Mouse (Mus musculus): ENCODE results near the gene Ttc12.

Gene Ttc12

GRCm38 (mm10) chr9:49490609-49491008, 4.6 kb upstream of the Ttc12 start:
- DNase-seq (ENCODE audit: inconsistent age in 2 of 2, low spot score in 1 of 2) = no peak

GRCm38 (mm10) chr9:49488912-49489895, 3.2 kb upstream of the Ttc12 start:
- peak; percentile 82 to 95 for DNase-seq (ENCODE audit: inconsistent age in 2 of 2, low spot score in 1 of 2)

DNA sequence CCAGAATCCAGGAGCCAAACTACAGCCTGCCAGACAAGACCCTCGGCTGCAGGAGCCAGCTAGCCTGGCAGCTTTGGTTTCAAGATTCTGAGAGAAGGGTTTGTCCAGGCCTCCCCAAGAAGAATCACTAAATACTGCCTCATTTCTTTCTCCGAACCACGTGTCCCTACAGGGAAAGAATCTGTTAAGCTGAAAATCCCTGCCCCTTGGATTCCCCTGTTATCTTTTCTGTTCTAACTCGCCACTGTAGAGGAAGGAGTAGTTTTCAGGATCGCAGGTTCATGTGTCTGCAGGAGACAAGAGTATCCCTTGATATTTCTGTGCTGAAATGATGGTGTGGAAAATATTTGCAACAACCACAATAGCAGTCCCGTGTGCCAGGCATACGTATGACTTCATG, 2.2 kb upstream of the Ttc12 start:
- DNase-seq (ENCODE audit: inconsistent age in 2 of 2, low spot score in 1 of 2) = no peak

DNA sequence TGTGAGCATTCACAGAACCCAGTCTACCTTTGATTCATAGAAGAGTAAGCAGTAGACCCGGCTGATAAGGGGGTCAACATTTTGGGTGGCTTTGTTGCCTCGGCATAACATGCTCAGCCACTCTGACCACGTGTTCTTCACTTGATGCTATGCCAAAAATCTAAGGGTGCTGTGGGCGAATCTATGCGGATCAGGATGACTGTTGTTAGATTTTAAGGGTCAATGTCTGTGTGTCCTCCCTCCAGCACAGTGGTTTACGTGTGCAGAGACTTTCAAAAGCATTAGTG, 1.6 kb upstream of the Ttc12 start:
- DNase-seq (ENCODE audit: inconsistent age in 2 of 2, low spot score in 1 of 2) = no peak

GRCm38 (mm10) chr9:49486805-49487656, 1.0 kb upstream of the Ttc12 start:
- no peak for DNase-seq (ENCODE audit: inconsistent age in 2 of 2, low spot score in 1 of 2)

DNA sequence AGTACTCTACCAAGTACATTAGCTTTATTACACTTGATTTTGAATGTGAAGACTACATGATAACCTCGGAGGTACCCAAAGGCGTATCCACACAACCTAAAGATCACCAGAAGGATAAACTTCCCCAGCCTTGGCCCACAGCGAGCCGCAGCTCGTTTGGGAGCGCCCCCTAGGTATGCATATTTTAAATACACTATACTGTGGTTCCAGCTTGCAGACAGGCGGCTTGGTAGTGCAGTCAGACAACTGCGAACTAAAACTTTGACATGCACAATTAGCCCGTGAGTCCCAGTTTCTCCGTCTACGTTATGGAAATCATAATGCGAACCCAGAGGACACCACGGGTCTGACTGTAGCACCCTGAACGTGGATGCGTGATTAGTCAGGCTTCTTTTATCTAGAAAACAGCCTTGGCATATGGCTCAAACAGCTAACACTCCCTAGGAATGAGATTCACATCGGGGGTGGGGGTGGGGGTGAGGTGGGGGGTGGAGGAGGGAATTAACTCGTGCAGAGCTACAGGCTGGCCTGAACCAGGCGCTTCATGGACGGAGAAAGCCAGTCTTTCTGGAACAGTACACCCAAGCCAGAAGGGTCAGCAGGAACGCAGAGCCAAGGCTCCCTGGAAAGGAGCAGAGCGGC, 654 bp downstream of the Ttc12 start:
- peak; percentile 49 to 88 for DNase-seq (ENCODE audit: inconsistent age in 2 of 2, low spot score in 1 of 2)

- DNase-seq (ENCODE audit: inconsistent age in 2 of 2, low spot score in 1 of 2) = peak; percentile 55 to 70
These were observed 2.7 kb downstream of the Ttc12 start for GRCm38 (mm10) chr9:49483316-49483715.

DNA sequence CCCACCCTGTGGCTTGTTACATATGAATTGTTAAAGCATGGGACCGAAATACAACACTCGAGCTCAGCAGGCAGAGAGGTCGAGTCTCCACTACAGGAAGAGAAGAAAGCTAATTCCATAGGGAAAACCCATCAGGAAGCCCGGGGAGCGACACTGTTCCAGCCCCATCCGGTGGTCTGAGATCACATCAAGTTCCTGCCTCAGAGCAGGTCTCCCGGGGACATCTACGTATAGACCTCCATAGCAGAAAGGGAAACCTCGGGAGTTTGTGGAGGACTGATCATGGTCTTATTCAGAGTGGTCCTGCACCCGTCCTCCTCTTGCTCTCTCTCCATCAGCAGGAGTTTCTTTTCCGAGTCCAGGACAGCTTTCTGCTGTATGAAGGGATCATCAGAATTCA, 13.9 kb downstream of the Ttc12 start:
- no peak for DNase-seq (ENCODE audit: inconsistent age in 2 of 2, low spot score in 1 of 2)

- DNase-seq (ENCODE audit: inconsistent age in 2 of 2, low spot score in 1 of 2) = no peak
These were observed 15.1 kb downstream of the Ttc12 start for GRCm38 (mm10) chr9:49470946-49471345.

DNA sequence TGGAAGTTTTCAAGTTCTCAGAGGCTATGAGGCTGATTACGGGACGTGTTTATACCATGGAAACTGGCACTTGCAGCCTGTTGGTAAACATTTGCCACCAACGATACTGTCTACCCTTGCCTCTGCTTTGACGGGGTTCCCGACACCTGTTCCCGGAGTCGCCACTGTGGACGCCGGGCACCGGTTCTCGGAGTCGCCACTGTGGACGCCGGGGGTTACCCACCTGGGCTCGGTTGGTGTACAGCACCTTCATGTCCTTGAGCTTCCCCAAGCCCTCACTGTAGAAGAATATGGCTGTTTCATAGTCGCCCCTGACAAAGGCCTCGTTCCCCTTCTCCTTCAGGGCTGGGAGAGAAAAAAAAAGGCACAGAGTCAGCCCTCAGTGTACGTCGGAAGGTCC, 16.0 kb downstream of the Ttc12 start:
- no peak for DNase-seq (ENCODE audit: inconsistent age in 2 of 2, low spot score in 1 of 2)

GRCm38 (mm10) chr9:49456136-49456535, 29.9 kb downstream of the Ttc12 start:
- DNase-seq (ENCODE audit: inconsistent age in 2 of 2, low spot score in 1 of 2) = no peak

DNA sequence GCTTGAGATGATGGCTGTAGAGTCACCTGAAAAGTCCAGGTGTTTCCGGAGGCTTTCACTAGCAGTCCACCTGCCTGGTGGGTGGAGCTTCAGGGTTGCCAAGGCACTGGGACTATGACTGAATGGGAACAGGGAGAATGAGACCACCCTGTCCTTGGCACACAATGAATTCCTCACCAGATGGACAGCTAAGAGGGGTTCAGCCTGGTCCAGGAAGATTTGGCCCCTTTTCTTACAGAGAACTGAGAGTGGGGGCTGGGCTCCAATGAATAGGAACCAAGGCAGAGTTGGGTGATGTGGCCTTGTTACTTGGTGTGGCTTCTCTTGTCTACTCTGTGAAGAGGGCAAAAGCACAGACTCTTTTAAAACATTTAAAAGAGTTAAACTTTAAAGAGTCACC, 33.6 kb downstream of the Ttc12 start:
- no peak for DNase-seq (ENCODE audit: inconsistent age in 2 of 2, low spot score in 1 of 2)

DNA sequence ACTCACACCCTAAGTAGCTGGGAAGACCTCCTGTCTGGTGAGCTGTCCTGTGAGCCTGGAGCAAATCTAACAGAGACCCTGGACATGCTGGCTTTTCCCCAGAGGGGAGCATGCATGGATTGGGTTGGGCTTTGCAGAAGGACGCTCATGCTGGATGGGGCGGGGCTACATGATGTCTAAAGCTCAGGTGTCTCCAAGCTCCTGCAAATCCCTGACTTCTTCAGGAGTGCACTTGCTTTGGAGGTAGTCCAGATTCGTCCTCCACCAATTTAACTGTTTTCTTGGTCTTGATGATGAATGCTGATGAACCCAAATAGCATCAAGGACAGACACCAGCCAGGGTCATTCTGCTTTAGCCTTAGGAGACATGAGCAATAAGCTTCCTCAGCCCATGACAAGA, 35.5 kb downstream of the Ttc12 start:
- peak; percentile 14 to 67 for DNase-seq (ENCODE audit: inconsistent age in 2 of 2, low spot score in 1 of 2)

GRCm38 (mm10) chr9:49442621-49443020, 43.4 kb downstream of the Ttc12 start:
- no peak for DNase-seq (ENCODE audit: inconsistent age in 2 of 2, low spot score in 1 of 2)

- DNase-seq (ENCODE audit: inconsistent age in 2 of 2, low spot score in 1 of 2) = no peak
These were observed 58.5 kb downstream of the Ttc12 start for GRCm38 (mm10) chr9:49427478-49427877.

GRCm38 (mm10) chr9:49426921-49427320, 59.1 kb downstream of the Ttc12 start, which contains the start of gene Ankk1:
Ankk1 (minus strand) TSS chr9:49427021.
- DNase-seq (ENCODE audit: inconsistent age in 2 of 2, low spot score in 1 of 2) = no peak

DNA sequence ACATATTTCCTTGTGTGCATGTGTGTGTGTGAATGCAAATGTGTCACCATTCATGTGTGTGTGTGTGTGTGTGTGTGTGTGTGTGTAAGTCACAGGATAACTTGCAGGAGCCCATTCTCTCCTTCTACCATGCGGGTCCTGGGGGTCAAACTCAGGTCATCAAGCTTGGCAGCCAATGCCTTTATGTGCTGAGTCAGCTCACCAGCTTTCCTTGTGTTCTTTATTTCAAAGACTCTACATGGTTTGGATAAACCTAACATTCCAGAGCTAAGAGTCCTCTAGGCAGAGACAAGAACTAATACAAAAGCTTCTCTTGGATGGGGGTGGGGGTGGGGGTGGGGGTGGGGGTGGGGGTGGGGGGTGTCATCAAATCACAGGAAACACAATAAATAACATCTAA, 60.4 kb downstream of the Ttc12 start:
- DNase-seq (ENCODE audit: inconsistent age in 2 of 2, low spot score in 1 of 2) = no peak

- no peak for DNase-seq (ENCODE audit: inconsistent age in 2 of 2, low spot score in 1 of 2)
These were observed 62.2 kb downstream of the Ttc12 start for GRCm38 (mm10) chr9:49423866-49424265.

DNA sequence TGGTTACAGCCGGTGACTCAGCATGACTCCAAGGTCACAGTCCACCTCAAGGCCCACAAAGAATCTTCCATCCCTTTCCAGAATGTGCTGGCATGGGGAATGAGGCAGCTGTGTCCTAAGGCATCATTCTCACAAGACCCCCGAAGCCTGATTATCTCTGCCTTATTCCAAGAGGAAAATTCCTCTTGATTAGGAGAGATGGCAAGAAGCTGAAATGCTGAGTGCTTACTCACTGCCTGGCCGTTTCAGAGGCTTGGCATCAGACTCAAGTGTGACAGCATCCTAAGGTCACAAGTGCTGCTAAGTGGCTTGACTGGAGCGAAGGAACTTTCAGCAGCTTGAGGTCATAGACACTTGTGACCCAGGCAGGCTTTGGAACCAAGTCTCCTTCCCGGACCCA, 75.4 kb downstream of the Ttc12 start:
- peak; percentile 23 to 75 for DNase-seq (ENCODE audit: inconsistent age in 2 of 2, low spot score in 1 of 2)

GRCm38 (mm10) chr9:49407028-49407427, 79.0 kb downstream of the Ttc12 start:
- no peak for DNase-seq (ENCODE audit: inconsistent age in 2 of 2, low spot score in 1 of 2)

DNA sequence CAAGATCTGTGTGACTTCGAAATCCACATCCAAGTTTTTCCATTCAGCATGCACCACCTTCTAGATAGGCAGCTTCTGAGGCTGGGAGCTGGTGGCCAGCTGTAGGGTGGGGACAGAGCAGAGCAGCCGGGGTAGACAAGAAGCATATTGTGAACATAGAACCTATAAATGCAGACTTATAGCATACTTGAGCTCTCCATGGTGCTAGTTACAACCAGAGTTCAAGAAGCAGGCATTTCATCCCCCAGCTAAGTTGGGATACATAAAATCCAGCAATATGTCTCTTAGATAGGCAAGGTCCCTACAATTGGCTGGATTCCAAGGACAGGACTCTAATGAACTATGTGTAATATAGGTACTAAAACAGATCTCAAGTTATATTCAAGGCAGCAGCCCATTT, 82.3 kb downstream of the Ttc12 start:
- DNase-seq (ENCODE audit: inconsistent age in 2 of 2, low spot score in 1 of 2) = no peak

DNA sequence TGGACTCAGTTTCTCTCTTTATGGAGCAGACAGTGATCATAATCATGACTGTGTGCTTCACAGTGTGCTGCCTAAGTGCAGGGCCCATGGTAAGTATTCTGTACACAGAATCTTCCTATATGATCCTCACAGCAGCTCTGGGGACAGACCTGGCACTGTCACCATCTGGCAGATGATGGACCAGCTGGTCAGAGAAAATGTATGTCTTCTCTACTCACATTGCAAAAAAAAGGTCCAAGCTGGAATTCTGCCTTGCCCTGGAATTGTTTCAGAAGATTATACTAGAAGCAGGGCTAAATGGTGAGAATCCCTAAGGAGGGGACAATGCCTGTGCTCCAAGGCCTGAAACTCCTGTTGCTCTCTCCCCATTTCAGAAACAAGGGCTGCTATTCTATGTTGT, 90.0 kb downstream of the Ttc12 start:
- DNase-seq (ENCODE audit: inconsistent age in 2 of 2, low spot score in 1 of 2) = no peak
